Mouse (Mus musculus) CH12.LX (cell line): Measurements from ENCODE around the gene Clcf1.

ENCODE experiments used
- CHD1 ChIP-seq: IDR thresholded peaks from 2 replicates; pipeline ENCODE4 v1.6.1; 2012; ENCODE audit warnings: low read depth, low read length, improper control_type of control experiment, inconsistent platforms
- CHD2 ChIP-seq: IDR thresholded peaks from 2 replicates; pipeline ENCODE4 v1.6.1; 2011; ENCODE audit warnings: low read length, improper control_type of control experiment
- CTCF ChIP-seq, 2 experiments: IDR thresholded peaks in 1 of 2; conservative IDR thresholded peaks in 1 of 2; 2 replicates each; pipeline ENCODE4 v1.5.1; 2011 to 2012; ENCODE audit warnings: low read depth in 2 of 2, low read length in 2 of 2, improper control_type of control experiment in 1 of 2, inconsistent platforms in 1 of 2, mild to moderate bottlenecking in 1 of 2, moderate library complexity in 1 of 2
- EP300 ChIP-seq: IDR thresholded peaks from 2 replicates; pipeline ENCODE4 v1.6.1; 2011; ENCODE audit warnings: low read length, improper control_type of control experiment
- HCFC1 ChIP-seq: IDR thresholded peaks from 2 replicates; pipeline ENCODE4 v1.6.1; 2012; ENCODE audit warnings: low read depth, mild to moderate bottlenecking, inconsistent platforms, low read length, improper control_type of control experiment
- MEF2A ChIP-seq: IDR thresholded peaks from 2 replicates; pipeline ENCODE4 v1.6.1; 2014; ENCODE audit warnings: low read depth, mild to moderate bottlenecking, inconsistent platforms, low read length, improper control_type of control experiment, borderline replicate concordance
- MXI1 ChIP-seq: IDR thresholded peaks from 2 replicates; pipeline ENCODE4 v1.6.1; 2011; ENCODE audit warnings: mild to moderate bottlenecking, low read depth, low read length, improper control_type of control experiment
- POLR2A ChIP-seq: IDR thresholded peaks from 2 replicates; pipeline ENCODE4 v1.6.1; 2011; ENCODE audit warnings: low read depth, mild to moderate bottlenecking, improper control_type of control experiment, low read length

DNA sequence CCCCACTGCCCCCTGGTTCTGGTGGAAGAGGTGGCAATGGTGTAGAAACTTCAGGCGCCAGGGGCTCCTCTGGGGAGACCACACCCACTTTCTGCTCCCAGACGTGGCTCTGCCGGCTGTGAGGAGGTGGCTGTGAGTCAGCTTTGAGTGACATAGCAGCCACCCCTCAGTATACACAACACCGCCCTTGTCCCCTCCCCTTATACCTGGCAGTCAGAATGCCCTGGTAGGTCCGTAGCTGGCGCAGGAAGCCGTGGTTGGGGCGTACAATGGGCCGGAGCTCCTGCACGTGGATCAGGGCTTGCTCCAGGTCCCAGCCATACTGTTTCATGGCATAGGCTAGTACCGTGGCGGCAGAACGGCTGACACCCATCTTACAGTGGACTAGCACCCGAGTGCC, 49.7 kb downstream of the Clcf1 start:
- TF ChIP-seq MEF2A (no peak), CTCF (conservative IDR thresholded peaks at IDR 0.05 in 1 of 2, IDR thresholded peaks at IDR 0.05 in 1 of 2; ENCODE audit: low read depth in 2 of 2, low read length in 2 of 2) (no peak), POLR2A (no peak), CHD1 (no peak), EP300 (no peak), HCFC1 (no peak), MXI1 (no peak), CHD2 (no peak)
